Mouse (Mus musculus): ENCODE data around the gene Fbxo42. TPM values are rescaled to one million over a fixed set of nuclear protein-coding genes. Genes with fewer than 3 reads are reported as not detected.
"Not testable (repeated sequence)": the region's sequence is repeated elsewhere in the genome, so short reads cannot be mapped to it uniquely, and the experiment has no call there.

Fbxo42 gene
- polyA plus RNA-seq, 1 experiment from 2014 or later = 28.6 TPM

DNA sequence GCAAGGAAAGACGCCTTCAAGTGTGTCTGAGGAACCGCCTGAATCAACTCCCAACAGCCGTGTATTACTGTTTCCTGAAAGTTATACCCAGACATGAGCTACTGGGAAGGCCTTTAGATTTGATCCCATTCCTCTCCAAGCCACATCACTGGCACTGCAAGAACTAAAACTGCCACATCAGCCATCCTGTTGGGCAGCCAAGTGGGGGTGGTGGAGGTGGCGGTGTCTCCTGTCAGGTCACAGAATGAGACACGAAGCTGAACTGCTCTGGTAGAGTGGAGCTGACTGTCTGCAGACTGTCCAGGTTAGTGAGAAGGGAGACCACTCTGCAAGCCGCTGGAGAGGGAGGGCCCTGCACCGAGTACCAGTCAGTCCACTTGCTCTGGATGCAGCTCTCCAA lies 25.1 kb upstream of the Fbxo42 start:
- peaks cover 14% of the 10 kb centered on the region for H3K4me1 ChIP-seq
- no peak for ATAC-seq (ENCODE audit: low FRiP score)
- H3K27me3 ChIP-seq = no peaks in the 10 kb centered on the region
- no peak overlapping the region for H3K4me3 ChIP-seq
- no peak overlapping the region for H3K9ac ChIP-seq
- no peak overlapping the region for H3K27ac ChIP-seq
- no peak overlapping the region for H3K4me2 ChIP-seq (replicated peaks)
- H3K9me3 ChIP-seq (replicated peaks) = no peaks in the 10 kb centered on the region
- WGBS = 82% methylated on average over 7 of the region's 7 CpGs
- H3K36me3 ChIP-seq = peaks cover 10% of the 10 kb centered on the region

DNA sequence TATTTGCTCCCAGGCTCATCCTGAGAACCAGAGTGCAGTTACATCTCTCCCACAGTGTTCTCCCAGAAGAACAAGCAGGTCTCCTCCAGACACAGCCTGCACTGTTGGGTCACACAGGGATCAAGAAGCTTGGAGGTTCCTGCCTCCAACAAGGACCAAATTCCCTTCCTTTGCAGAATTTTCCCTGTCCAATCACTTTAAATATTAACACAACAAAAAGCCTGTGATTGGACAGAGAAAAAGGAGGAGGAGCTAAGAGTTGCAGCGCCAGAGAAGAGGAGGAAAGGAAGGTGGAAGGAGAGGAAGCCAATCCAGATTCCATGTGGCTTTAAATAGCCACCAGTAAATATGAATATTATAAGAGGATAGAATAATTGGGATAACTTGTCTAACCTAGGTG lies 24.6 kb upstream of the Fbxo42 start:
- Histone ChIP-seq H3K9ac (no peak overlapping the region), H3K4me3 (no peak overlapping the region), H3K27me3 (no peaks in the 10 kb centered on the region), H3K4me1 (peaks cover 14% of the 10 kb centered on the region), H3K4me2 (replicated peaks) (no peak overlapping the region), H3K27ac (no peak overlapping the region), H3K36me3 (peaks cover 8% of the 10 kb centered on the region), H3K9me3 (replicated peaks) (no peaks in the 10 kb centered on the region)
- ATAC-seq (ENCODE audit: low FRiP score) = no peak
- WGBS = 33% methylated on average over 1 of the region's 1 CpGs

GRCm38 (mm10) chr4:141129190-141129710 lies 18.5 kb upstream of the Fbxo42 start:
- Histone ChIP-seq H3K9me3 (replicated peaks) (no peaks in the 10 kb centered on the region), H3K4me2 (replicated peaks) (no peak overlapping the region), H3K4me1 (peaks cover 29% of the 10 kb centered on the region), H3K27me3 (no peaks in the 10 kb centered on the region), H3K4me3 (no peak overlapping the region), H3K27ac (no peak overlapping the region), H3K9ac (no peak overlapping the region), H3K36me3 (0 out of 2 replicates have a peak, but pooled peaks cover 3% of the 10 kb centered on the region)
- WGBS = 73% methylated on average over 6 of the region's 6 CpGs
- no peak for ATAC-seq (ENCODE audit: low FRiP score)

GRCm38 (mm10) chr4:141130704-141131342 lies 16.9 kb upstream of the Fbxo42 start:
- H3K9me3 ChIP-seq (replicated peaks) = no peaks in the 10 kb centered on the region
- no peak for ATAC-seq (ENCODE audit: low FRiP score)
- H3K4me1 ChIP-seq = peaks cover 43% of the 10 kb centered on the region
- WGBS = 82% methylated on average over 6 of the region's 6 CpGs
- no peak overlapping the region for H3K9ac ChIP-seq
- no peak overlapping the region for H3K4me3 ChIP-seq
- H3K27me3 ChIP-seq = no peaks in the 10 kb centered on the region
- no peak overlapping the region for H3K4me2 ChIP-seq (replicated peaks)
- H3K27ac ChIP-seq = peak overlapping the region; percentile 70
- H3K36me3 ChIP-seq = 0 out of 2 replicates have a peak, but pooled peaks cover 3% of the 10 kb centered on the region

- ATAC-seq (ENCODE audit: low FRiP score) = no peak
- Histone ChIP-seq H3K27me3 (no peaks in the 10 kb centered on the region), H3K9me3 (replicated peaks) (no peaks in the 10 kb centered on the region), H3K9ac (no peak overlapping the region), H3K27ac (peak overlapping the region; percentile 70), H3K4me3 (no peak overlapping the region), H3K36me3 (no peaks in the 10 kb centered on the region), H3K4me1 (peaks cover 50% of the 10 kb centered on the region), H3K4me2 (replicated peaks) (no peak overlapping the region)
- 55% methylated on average over 5 of the region's 5 CpGs for WGBS
These were observed 16.1 kb upstream of the Fbxo42 start for GRCm38 (mm10) chr4:141131531-141132061.

DNA sequence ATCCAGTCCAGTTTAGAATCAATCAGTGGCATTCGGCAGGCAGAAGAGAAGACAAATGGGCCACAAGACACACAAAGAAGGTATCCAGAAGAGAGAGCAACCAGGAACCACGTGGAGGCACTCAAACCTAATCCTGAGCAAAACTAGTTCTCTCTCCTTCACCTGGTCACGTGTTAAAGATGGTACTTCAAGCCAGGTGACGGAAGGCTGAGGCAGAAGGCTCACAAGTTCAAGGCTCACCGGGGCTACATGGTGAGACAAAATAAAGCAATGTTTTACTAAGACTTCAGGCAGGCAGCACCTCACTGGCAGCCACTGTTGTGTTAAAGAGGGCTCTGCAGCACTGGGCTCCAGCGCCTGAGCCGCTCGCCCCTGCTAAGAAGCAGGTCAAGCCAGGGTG lies 15.5 kb upstream of the Fbxo42 start:
- no peaks in the 10 kb centered on the region for H3K9me3 ChIP-seq (replicated peaks)
- H3K4me3 ChIP-seq = no peak overlapping the region
- ATAC-seq (ENCODE audit: low FRiP score) = no peak
- peak overlapping the region; percentile 70 for H3K27ac ChIP-seq
- H3K9ac ChIP-seq = no peak overlapping the region
- peaks cover 56% of the 10 kb centered on the region for H3K4me1 ChIP-seq
- H3K27me3 ChIP-seq = no peaks in the 10 kb centered on the region
- no peaks in the 10 kb centered on the region for H3K36me3 ChIP-seq
- 54% methylated on average over 8 of the region's 8 CpGs for WGBS
- H3K4me2 ChIP-seq (replicated peaks) = no peak overlapping the region

GRCm38 (mm10) chr4:141133227-141133626 lies 14.5 kb upstream of the Fbxo42 start:
- no peak overlapping the region for H3K27ac ChIP-seq
- ATAC-seq (ENCODE audit: low FRiP score) = no peak
- H3K4me3 ChIP-seq = no peak overlapping the region
- H3K27me3 ChIP-seq = no peaks in the 10 kb centered on the region
- no peaks in the 10 kb centered on the region for H3K9me3 ChIP-seq (replicated peaks)
- 67% methylated on average over 8 of the region's 8 CpGs for whole genome bisulfite sequencing
- no peak overlapping the region for H3K9ac ChIP-seq
- H3K36me3 ChIP-seq = no peaks in the 10 kb centered on the region
- no peak overlapping the region for H3K4me2 ChIP-seq (replicated peaks)
- H3K4me1 ChIP-seq = peaks cover 63% of the 10 kb centered on the region

- Histone ChIP-seq H3K9ac (peak overlapping the region; percentile 27; the same call in 1 of the 2 replicates), H3K4me1 (peaks cover 69% of the 10 kb centered on the region), H3K36me3 (no peaks in the 10 kb centered on the region), H3K4me3 (no peak overlapping the region), H3K27ac (peak overlapping the region; percentile 71), H3K4me2 (replicated peaks) (peak overlapping the region; percentile 6), H3K27me3 (no peaks in the 10 kb centered on the region), H3K9me3 (replicated peaks) (no peaks in the 10 kb centered on the region)
- 16% methylated on average over 8 of the region's 8 CpGs for WGBS
- ATAC-seq (ENCODE audit: low FRiP score) = no peak
These were observed 13.7 kb upstream of the Fbxo42 start for GRCm38 (mm10) chr4:141134031-141134441.

DNA sequence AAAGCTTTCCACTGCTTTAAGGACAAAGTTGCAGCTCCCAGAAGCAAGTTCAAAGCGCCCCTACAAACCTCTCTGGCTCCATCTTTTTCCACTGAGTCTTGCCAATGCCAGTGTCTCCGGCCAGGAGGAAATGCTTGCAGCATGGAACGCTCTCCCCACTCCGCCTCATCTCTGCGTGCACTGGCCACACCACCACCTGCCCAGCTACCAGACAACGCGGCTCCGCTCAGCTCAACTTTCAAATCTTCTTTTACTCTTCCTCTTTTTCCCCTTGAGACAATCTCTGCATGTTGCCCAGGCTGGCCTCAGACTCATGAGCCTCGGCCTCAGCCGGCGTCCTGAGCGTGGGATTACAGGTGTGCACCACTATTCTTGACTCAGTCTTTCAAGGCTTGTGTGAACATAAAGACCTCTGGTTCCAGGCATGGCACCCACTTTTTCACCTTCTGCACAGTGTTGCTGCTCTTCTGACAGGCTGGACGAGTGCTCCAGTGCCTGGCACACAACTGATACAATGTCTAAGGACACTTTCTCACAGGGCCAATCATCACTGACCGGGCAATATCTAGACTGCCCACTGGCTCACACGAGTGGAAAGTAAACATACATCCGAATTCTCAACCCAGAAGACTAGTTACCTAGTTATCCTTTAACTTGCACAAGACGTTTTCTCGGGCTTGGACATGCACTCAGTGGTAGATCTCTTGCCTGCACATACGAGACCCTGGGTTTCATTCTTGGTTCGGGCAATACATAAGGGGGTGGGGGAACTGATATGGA lies 12.8 kb upstream of the Fbxo42 start:
- H3K9ac ChIP-seq = peak overlapping the region; percentile 27; the same call in 1 of the 2 replicates
- no peaks in the 10 kb centered on the region for H3K9me3 ChIP-seq (replicated peaks)

GRCm38 (mm10) chr4:141136126-141136525 lies 11.6 kb upstream of the Fbxo42 start:
- Histone ChIP-seq H3K9ac (no peak overlapping the region), H3K36me3 (no peaks in the 10 kb centered on the region), H3K9me3 (replicated peaks) (no peaks in the 10 kb centered on the region), H3K4me2 (replicated peaks) (no peak overlapping the region), H3K4me1 (peaks cover 66% of the 10 kb centered on the region), H3K27ac (peak overlapping the region; percentile 5; the same call in 1 of the 2 replicates), H3K4me3 (no peak overlapping the region), H3K27me3 (no peaks in the 10 kb centered on the region)
- 64% methylated on average over 7 of the region's 7 CpGs for WGBS
- no peak for ATAC-seq (ENCODE audit: low FRiP score)

More for the DNA sequence above, 12.8 kb upstream of the Fbxo42 start:
- no peaks in the 10 kb centered on the region for H3K36me3 ChIP-seq
- peaks cover 69% of the 10 kb centered on the region for H3K4me1 ChIP-seq
- 76% methylated on average over 20 of the region's 20 CpGs for WGBS
- H3K27ac ChIP-seq = peak overlapping the region; percentile 71
- H3K27me3 ChIP-seq = no peaks in the 10 kb centered on the region
- H3K4me2 ChIP-seq (replicated peaks) = peak overlapping the region; percentile 6; the same call in 1 of the 2 replicates
- no peak for ATAC-seq (ENCODE audit: low FRiP score)
- no peak overlapping the region for H3K4me3 ChIP-seq

DNA sequence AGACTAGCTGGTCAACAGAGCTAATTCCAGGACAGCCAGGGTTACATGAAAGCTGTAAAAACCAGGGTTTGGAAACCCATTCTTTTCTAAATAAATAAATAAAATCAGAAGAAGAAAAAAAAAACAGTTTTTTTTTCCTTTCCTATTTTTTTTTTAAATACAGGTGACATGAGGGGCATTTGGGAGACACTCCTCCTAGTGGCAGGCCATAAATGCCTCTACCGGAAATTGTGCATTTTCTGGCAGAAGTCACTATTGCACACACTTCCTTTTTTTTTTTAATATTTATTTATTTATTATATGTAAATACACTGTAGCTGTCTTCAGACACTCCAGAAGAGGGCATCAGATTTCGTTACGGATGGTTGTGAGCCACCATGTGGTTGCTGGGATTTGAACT lies 10.0 kb upstream of the Fbxo42 start:
- WGBS = 81% methylated on average over 3 of the region's 3 CpGs
- not testable (repeated sequence) for H3K36me3 ChIP-seq; H3K9ac ChIP-seq; H3K27ac ChIP-seq; ATAC-seq (ENCODE audit: low FRiP score); H3K9me3 ChIP-seq (replicated peaks); H3K4me3 ChIP-seq; H3K27me3 ChIP-seq
- Histone ChIP-seq H3K4me1 (peaks cover 50% of the 10 kb centered on the region), H3K4me2 (replicated peaks) (peak overlapping the region; percentile 85)

GRCm38 (mm10) chr4:141138425-141139115 lies 9.1 kb upstream of the Fbxo42 start:
- no peaks in the 10 kb centered on the region for H3K36me3 ChIP-seq
- ATAC-seq (ENCODE audit: low FRiP score) = no peak; the same call in 1 of the 2 replicates
- H3K4me2 ChIP-seq (replicated peaks) = peak overlapping the region; percentile 85
- peak overlapping the region; percentile 76 for H3K4me3 ChIP-seq
- no peaks in the 10 kb centered on the region for H3K9me3 ChIP-seq (replicated peaks)
- peaks cover 44% of the 10 kb centered on the region for H3K4me1 ChIP-seq
- no peaks in the 10 kb centered on the region for H3K27me3 ChIP-seq
- H3K9ac ChIP-seq = peak overlapping the region; percentile 88
- 6% methylated on average over 29 of the region's 29 CpGs for WGBS
- peak overlapping the region; percentile 52; the same call in 1 of the 2 replicates for H3K27ac ChIP-seq
